Mouse (Mus musculus) ovary, adult 10 weeks (tissue): ENCODE data around the gene Lrrc74a. TPM values are rescaled to one million over a fixed set of nuclear protein-coding genes. Genes with fewer than 3 reads are reported as not detected.

Experiments used
- polyA plus RNA-seq: library from polyadenylated mRNA; stranded (reverse); fragments of 350-450 nt; fragmentation: Illumina TruSeq; extraction: RNeasy Lipid Tissue Mini Kit (QIAGEN cat#74804); gene quantifications from one replicate; pipeline ENCODE4 v1.2.3, GENCODE M21; 2014

The Lrrc74a gene
- polyA plus RNA-seq = not detected

GRCm38 (mm10) chr12:86734319-86734810 is at the start of gene Lrrc74a:
TSS of gene Lrrc74a (plus strand) at chr12:86734369.

DNA sequence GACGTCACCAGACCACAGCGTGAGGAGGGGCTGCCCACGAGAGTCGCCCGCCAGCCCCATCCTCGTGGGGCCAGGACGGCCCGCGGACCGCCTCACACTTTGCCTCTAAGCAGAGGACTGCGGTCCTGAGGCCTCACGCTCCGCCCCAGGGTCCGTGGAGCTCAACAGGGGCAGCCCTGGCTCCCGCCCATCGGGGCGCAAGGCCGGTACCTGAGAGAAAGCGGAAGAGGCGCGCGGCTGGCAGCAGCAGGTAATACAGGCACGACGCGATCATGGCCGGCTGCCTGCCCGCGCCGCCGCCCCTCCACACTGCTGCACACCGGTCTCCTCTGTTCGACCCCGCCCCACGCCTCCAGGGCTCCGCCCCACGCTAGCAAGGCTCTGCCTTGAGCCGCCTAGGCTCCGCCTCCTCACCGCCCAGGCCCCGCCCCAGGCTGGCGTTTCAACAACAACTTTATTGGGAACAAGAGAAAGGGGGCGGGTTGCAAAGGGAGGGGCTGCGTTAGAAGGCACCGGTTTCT is 8.0 kb upstream of the Lrrc74a start, which contains the start of gene Angel1:
TSS of gene Angel1 (minus strand) at position 341 of the 521 bp plus-strand sequence.

Other genes with a start within 250 kb of the Lrrc74a start
- 0.34 TPM for gene Vash1, start 55.7 kb upstream of the Lrrc74a start, polyA plus RNA-seq
- 1.4 TPM for gene Angel1, start 7.9 kb upstream of the Lrrc74a start, polyA plus RNA-seq
- 36.3 TPM for gene Irf2bpl, start 150.4 kb downstream of the Lrrc74a start, polyA plus RNA-seq
- gene Cipc, start 212.7 kb downstream of the Lrrc74a start, polyA plus RNA-seq = 22.0 TPM